Mouse (Mus musculus) cerebellum, adult 2 months (tissue): Measurements from ENCODE around the gene Pop5.

ENCODE experiments used
- CTCF ChIP-seq: fragments of 200-500 bp; IDR thresholded peaks from 2 replicates; pipeline ENCODE4 v1.5.1; 2011; ENCODE audit warnings: low read depth, mild to moderate bottlenecking, control low read depth, low read length, moderate library complexity, borderline replicate concordance; ENCODE audit not compliant: insufficient read depth
- POLR2A ChIP-seq: fragments of 200-500 bp; IDR thresholded peaks from 2 replicates; pipeline ENCODE4 v1.6.1; 2011; ENCODE audit warnings: low read length, control low read depth, borderline replicate concordance; ENCODE audit not compliant: insufficient read depth

GRCm38 (mm10) chr5:115280050-115280687 is 44.5 kb downstream of the Pop5 start:
- TF ChIP-seq CTCF = no peak
- TF ChIP-seq POLR2A = no peak
